Mouse (Mus musculus) MEL (cell line): Measurements from ENCODE around the gene Tnxb. TPM values are rescaled to one million over a fixed set of nuclear protein-coding genes. Genes with fewer than 3 reads are reported as not detected.

ENCODE experiments used
- DNase-seq: peaks from one replicate; pipeline ENCODE4 v3.0.0; 2011; ENCODE audit warnings: low read depth, low spot score
- H3K27ac ChIP-seq: 2 replicates; pipeline ENCODE4 v1.5.1; 2012; ENCODE audit warnings: low read depth, mild to moderate bottlenecking, control low read depth, low read length, moderate library complexity; ENCODE audit not compliant: control insufficient read depth
- H3K27me3 ChIP-seq, 2 experiments: fragments of 150-350 bp in 1 of 2; sonication (generic) in 1 of 2; 2 replicates each; pipeline ENCODE4 v1.6.1; 2012; ENCODE audit warnings: low read length in 2 of 2, mild to moderate bottlenecking in 2 of 2, improper control_type of control experiment in 1 of 2, moderate library complexity in 1 of 2; ENCODE audit not compliant: insufficient read depth in 2 of 2, control insufficient read depth in 1 of 2
- H3K36me3 ChIP-seq, 2 experiments: 2 replicates each; pipeline ENCODE4 v1.6.1; 2012 to 2014; ENCODE audit warnings: low read length in 2 of 2, improper control_type of control experiment in 1 of 2, inconsistent platforms in 1 of 2, mild to moderate bottlenecking in 1 of 2; ENCODE audit not compliant: insufficient read depth in 2 of 2, control insufficient read depth in 1 of 2
- H3K4me1 ChIP-seq, 2 experiments: fragments of 150-350 bp in 1 of 2; sonication (generic) in 1 of 2; 2 replicates each; pipeline ENCODE4 v1.6.1; 2012; ENCODE audit warnings: low read length in 2 of 2, improper control_type of control experiment in 1 of 2, mild to moderate bottlenecking in 1 of 2; ENCODE audit not compliant: insufficient read depth in 2 of 2, control insufficient read depth in 1 of 2
- H3K4me3 ChIP-seq, 2 experiments: fragments of 150-350 bp in 1 of 2; sonication (generic) in 1 of 2; 2 replicates each; pipeline ENCODE4 v1.5.1; 2012; ENCODE audit warnings: low read depth in 2 of 2, low read length in 2 of 2, mild to moderate bottlenecking in 2 of 2, moderate library complexity in 2 of 2, control low read depth in 1 of 2, improper control_type of control experiment in 1 of 2; ENCODE audit not compliant: control insufficient read depth in 1 of 2, insufficient read depth in 1 of 2
- H3K79me2 ChIP-seq: 2 replicates; pipeline ENCODE4 v1.6.1; 2012; ENCODE audit warnings: mild to moderate bottlenecking, low read length, moderate library complexity; ENCODE audit not compliant: control insufficient read depth, poor library complexity, insufficient read depth
- H3K9ac ChIP-seq: 2 replicates; pipeline ENCODE4 v1.6.1; 2012; ENCODE audit warnings: low read depth, mild to moderate bottlenecking, control low read depth, low read length, moderate library complexity; ENCODE audit not compliant: control insufficient read depth, poor library complexity, severe bottlenecking
- H3K9me3 ChIP-seq: fragments of 150-350 bp; sonication (generic); replicated peaks from 2 replicates; pipeline ENCODE4 v1.6.1; 2012; ENCODE audit warnings: mild to moderate bottlenecking, low read length, improper control_type of control experiment, moderate library complexity; ENCODE audit not compliant: insufficient read depth
- CHD1 ChIP-seq: IDR thresholded peaks from 2 replicates; pipeline ENCODE4 v1.6.1; 2012; ENCODE audit warnings: low read depth, mild to moderate bottlenecking, inconsistent platforms, low read length, improper control_type of control experiment
- EP300 ChIP-seq, 2 experiments: IDR thresholded peaks; 2 replicates each; pipeline ENCODE4 v1.6.1; 2011; ENCODE audit warnings: improper control_type of control experiment in 2 of 2, low read length in 2 of 2, low read depth in 1 of 2, mild to moderate bottlenecking in 1 of 2
- ETS1 ChIP-seq: IDR thresholded peaks from 2 replicates; pipeline ENCODE4 v1.6.1; 2012; ENCODE audit warnings: low read depth, mild to moderate bottlenecking, inconsistent platforms, low read length, improper control_type of control experiment, moderate library complexity
- GATA1 ChIP-seq: IDR thresholded peaks from 2 replicates; pipeline ENCODE4 v1.6.1; 2011; ENCODE audit warnings: low read depth, low read length, improper control_type of control experiment
- HCFC1 ChIP-seq: IDR thresholded peaks from 2 replicates; pipeline ENCODE4 v1.6.1; 2012; ENCODE audit warnings: low read depth, mild to moderate bottlenecking, inconsistent platforms, low read length, improper control_type of control experiment, moderate library complexity
- JUND ChIP-seq: IDR thresholded peaks from 2 replicates; pipeline ENCODE4 v1.6.1; 2011; ENCODE audit warnings: low read depth, mild to moderate bottlenecking, improper control_type of control experiment, low read length
- KAT2A ChIP-seq: conservative IDR thresholded peaks from 2 replicates; pipeline ENCODE4 v1.6.1; 2012; ENCODE audit warnings: low read depth, low read length, improper control_type of control experiment, inconsistent platforms
- MAFK ChIP-seq: IDR thresholded peaks from 2 replicates; pipeline ENCODE4 v1.6.1; 2011; ENCODE audit warnings: low read depth, mild to moderate bottlenecking, low read length, improper control_type of control experiment, borderline replicate concordance
- MAZ ChIP-seq: IDR thresholded peaks from 2 replicates; pipeline ENCODE4 v1.6.1; 2012; ENCODE audit warnings: low read depth, mild to moderate bottlenecking, inconsistent platforms, low read length, improper control_type of control experiment
- MEF2A ChIP-seq: IDR thresholded peaks from 2 replicates; pipeline ENCODE4 v1.6.1; 2014; ENCODE audit warnings: low read depth, mild to moderate bottlenecking, inconsistent platforms, low read length, improper control_type of control experiment; ENCODE audit not compliant: poor library complexity, insufficient replicate concordance, severe bottlenecking; ENCODE audit errors: extremely low read depth
- MYC ChIP-seq: IDR thresholded peaks from 2 replicates; pipeline ENCODE4 v1.6.1; 2011; ENCODE audit warnings: low read depth, mild to moderate bottlenecking, low read length, improper control_type of control experiment, moderate library complexity
- POLR2A ChIP-seq, 2 experiments: IDR thresholded peaks; 2 replicates each; pipeline ENCODE4 v1.6.1; 2011 to 2012; ENCODE audit warnings: low read length in 2 of 2, mild to moderate bottlenecking in 2 of 2, control low read depth in 1 of 2, improper control_type of control experiment in 1 of 2, low read depth in 1 of 2, moderate library complexity in 1 of 2; ENCODE audit not compliant: control insufficient read depth in 1 of 2, insufficient read depth in 1 of 2, poor library complexity in 1 of 2
- POLR2AphosphoS2 ChIP-seq: IDR thresholded peaks from 2 replicates; pipeline ENCODE4 v1.6.1; 2011; ENCODE audit warnings: low read length, improper control_type of control experiment
- SIN3A ChIP-seq: IDR thresholded peaks from 2 replicates; pipeline ENCODE4 v1.6.1; 2012; ENCODE audit warnings: low read length, improper control_type of control experiment, inconsistent platforms
- TAL1 ChIP-seq: IDR thresholded peaks from 2 replicates; pipeline ENCODE4 v1.6.1; 2012; ENCODE audit warnings: mild to moderate bottlenecking, inconsistent platforms, low read length, moderate library complexity, mixed read lengths
- TBP ChIP-seq: IDR thresholded peaks from 2 replicates; pipeline ENCODE4 v1.8.0; 2011; ENCODE audit warnings: low read depth, low read length, improper control_type of control experiment
- TCF12 ChIP-seq: IDR thresholded peaks from 2 replicates; pipeline ENCODE4 v1.6.1; 2014; ENCODE audit warnings: low read depth, mild to moderate bottlenecking, inconsistent platforms, low read length, improper control_type of control experiment, moderate library complexity
- USF2 ChIP-seq, 2 experiments: IDR thresholded peaks; 2 replicates each; pipeline ENCODE4 v1.6.1; 2011 to 2012; ENCODE audit warnings: improper control_type of control experiment in 2 of 2, low read length in 2 of 2, borderline replicate concordance in 1 of 2, inconsistent platforms in 1 of 2, low read depth in 1 of 2, mild to moderate bottlenecking in 1 of 2; ENCODE audit not compliant: insufficient read depth in 1 of 2
- ZC3H11A ChIP-seq: IDR thresholded peaks from 2 replicates; pipeline ENCODE4 v1.6.1; 2012; ENCODE audit warnings: low read depth, mild to moderate bottlenecking, inconsistent platforms, low read length, improper control_type of control experiment
- ZKSCAN1 ChIP-seq: IDR thresholded peaks from 2 replicates; pipeline ENCODE4 v1.6.1; 2012; ENCODE audit warnings: low read depth, mild to moderate bottlenecking, inconsistent platforms, low read length, improper control_type of control experiment, moderate library complexity
- ZMIZ1 ChIP-seq: IDR thresholded peaks from 2 replicates; pipeline ENCODE4 v1.6.1; 2012; ENCODE audit warnings: low read depth, mild to moderate bottlenecking, inconsistent platforms, low read length, improper control_type of control experiment, moderate library complexity
- ZNF384 ChIP-seq: IDR thresholded peaks from 2 replicates; pipeline ENCODE4 v1.6.1; 2012; ENCODE audit warnings: low read depth, mild to moderate bottlenecking, inconsistent platforms, low read length, improper control_type of control experiment
- polyA plus RNA-seq, 2 experiments: library from polyadenylated mRNA; stranded (reverse) in 1 of 2; unstranded in 1 of 2; fragments of >175 nt in 1 of 2; fragments of >200 nt in 1 of 2; gene quantifications; 2 replicates each; pipeline versions ENCODE4 v1.2.1 to v1.2.4; 2012; ENCODE audit warnings: low replicate concordance in 2 of 2, low read depth in 1 of 2; ENCODE audit not compliant: insufficient read length in 2 of 2, insufficient read depth in 1 of 2, missing spikeins in 1 of 2
- total RNA-seq: library from RNA; depleted of rRNA; stranded (reverse); fragments of 300-350 nt; gene quantifications from 2 replicates; pipeline ENCODE4 v1.2.3, GENCODE M21; 2012

Tnxb gene
- total and polyA plus RNA-seq, 3 experiments = 0.27 to 0.28 TPM; not detected in 1

- no peak for TF ChIP-seq ZNF384
Measured at GRCm38 (mm10) chr17:34640778-34641601, 29.3 kb upstream of the Tnxb start (continued).

- Histone ChIP-seq H3K27ac (no peak overlapping the region), H3K36me3 (peaks cover 0 to 7% of the 10 kb centered on the region in 2 experiments; a peak in 2 of 4 replicates), H3K4me3 (no peak overlapping the region), H3K27me3 (peaks cover 5 to 9% of the 10 kb centered on the region in 2 experiments; a peak in 3 of 4 replicates), H3K79me2 (no peaks in the 10 kb centered on the region), H3K9ac (no peak overlapping the region), H3K9me3 (no peaks in the 10 kb centered on the region), H3K4me1 (peaks cover 0 to 12% of the 10 kb centered on the region in 2 experiments; a peak in 2 of 4 replicates)
- DNase-seq = no peak
- TF ChIP-seq MAZ (no peak), HCFC1 (no peak), SIN3A (no peak), ZKSCAN1 (no peak), MAFK (no peak), TAL1 (no peak), CHD1 (no peak), USF2 (IDR thresholded peaks at IDR 0.05; ENCODE audit: borderline replicate concordance in 1 of 2, insufficient read depth in 1 of 2, low read depth in 1 of 2, low read length in 2 of 2) (no peak)
Measured at GRCm38 (mm10) chr17:34641945-34642344, 28.4 kb upstream of the Tnxb start.

DNA sequence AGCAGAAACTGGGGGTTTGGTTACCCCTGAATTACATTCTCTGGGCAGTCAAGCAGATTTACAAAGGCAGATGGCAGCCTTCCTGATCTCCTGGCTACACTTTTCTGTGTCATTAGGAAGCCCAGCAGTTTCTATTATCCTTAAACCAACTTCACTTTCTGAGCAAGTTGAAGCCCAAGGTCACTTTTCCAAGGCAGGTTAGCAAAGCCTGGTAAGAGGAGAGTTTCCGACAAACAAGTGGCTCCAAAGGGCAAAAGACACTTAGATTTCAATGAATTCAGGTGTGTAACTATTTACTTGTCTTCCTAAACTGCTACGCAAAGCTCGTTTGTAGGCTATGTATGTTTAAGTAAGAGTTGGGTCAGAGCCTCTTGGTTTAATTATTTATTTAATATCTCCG, 27.0 kb upstream of the Tnxb start:
- peaks cover 13% of the 10 kb centered on the region for H3K79me2 ChIP-seq

More for the DNA sequence above, 27.0 kb upstream of the Tnxb start:
- H3K4me1 ChIP-seq = peaks cover 0 to 18% of the 10 kb centered on the region in 2 experiments; a peak in 3 of 4 replicates
- peaks cover 3% of the 10 kb centered on the region in 2 experiments; a peak in 3 of 4 replicates for H3K27me3 ChIP-seq
- peaks cover 0 to 12% of the 10 kb centered on the region in 2 experiments; a peak in 2 of 4 replicates for H3K36me3 ChIP-seq
- no peak for DNase-seq
- no peak overlapping the region for H3K9ac ChIP-seq
- no peaks in the 10 kb centered on the region for H3K9me3 ChIP-seq
- H3K27ac ChIP-seq = no peak overlapping the region
- H3K4me3 ChIP-seq = no peak overlapping the region
- TF ChIP-seq TBP = no peak
- TF ChIP-seq EP300 (IDR thresholded peaks at IDR 0.05; ENCODE audit: low read depth in 1 of 2, low read length in 2 of 2) = no peak
- TF ChIP-seq MYC = no peak
- TF ChIP-seq ZKSCAN1 = no peak
- no peak for TF ChIP-seq ETS1
- TF ChIP-seq MAZ = no peak
- no peak for TF ChIP-seq POLR2AphosphoS2
- TF ChIP-seq ZMIZ1 = no peak
- no peak for TF ChIP-seq MEF2A
- no peak for TF ChIP-seq JUND
- TF ChIP-seq ZC3H11A = no peak
- no peak for TF ChIP-seq TCF12
- TF ChIP-seq KAT2A = no peak
- TF ChIP-seq GATA1 = no peak
- TF ChIP-seq POLR2A (IDR thresholded peaks at IDR 0.05; ENCODE audit: control insufficient read depth in 1 of 2, insufficient read depth in 1 of 2, low read depth in 1 of 2, low read length in 2 of 2, poor library complexity in 1 of 2) = no peak
- no peak for TF ChIP-seq HCFC1
- TF ChIP-seq TAL1 = no peak
- TF ChIP-seq SIN3A = no peak
- TF ChIP-seq CHD1 = no peak
